Mouse (Mus musculus) mesoderm, embryonic 11.5 days (tissue): ENCODE measurements around the gene Gtsf1.

Source experiments
- DNase-seq: peaks from one replicate; pipeline ENCODE4 v3.0.0-alpha.2; 2012; ENCODE audit warnings: low read depth, low spot score

The Gtsf1 gene

DNA sequence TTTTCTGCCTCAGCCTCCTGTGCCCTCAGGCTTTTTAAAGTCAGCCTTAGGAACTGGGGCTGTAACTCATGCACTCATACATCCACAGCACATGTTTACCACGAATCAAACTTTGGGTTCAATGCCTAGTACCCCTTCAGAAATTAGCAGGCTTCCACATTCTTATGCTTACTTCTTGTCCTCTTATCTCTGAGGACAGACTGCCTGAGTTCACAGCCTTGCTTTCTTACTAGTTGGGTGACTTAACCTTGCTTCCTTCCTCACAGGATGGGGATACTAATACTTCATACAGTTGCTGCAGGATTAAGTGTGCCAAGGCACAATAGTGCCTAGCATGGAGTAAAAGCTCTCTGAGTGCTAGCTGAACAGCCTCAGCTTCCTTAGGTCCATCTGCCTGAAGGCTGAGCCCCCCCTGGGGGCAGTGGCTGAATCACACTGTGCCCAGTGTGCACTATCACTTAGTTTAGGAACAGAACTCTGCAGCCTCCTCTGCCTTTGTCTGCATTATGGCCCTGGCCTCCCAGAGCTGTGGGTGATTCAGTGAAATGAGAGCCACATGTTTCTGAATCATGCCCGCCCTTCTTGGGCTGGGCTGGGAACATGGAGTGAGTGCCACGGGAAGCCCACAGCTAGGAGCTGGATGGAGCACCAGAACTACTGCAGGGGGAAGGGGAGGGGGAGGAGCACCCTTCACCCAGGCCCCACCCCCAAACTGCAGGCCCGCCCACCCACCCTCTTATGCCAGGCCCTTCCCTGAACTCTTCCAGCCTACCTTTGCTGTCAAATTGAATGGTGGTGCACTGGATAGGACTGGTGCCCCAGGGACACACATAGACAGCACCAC, 71.8 kb downstream of the Gtsf1 start:
- no peak for DNase-seq

DNA sequence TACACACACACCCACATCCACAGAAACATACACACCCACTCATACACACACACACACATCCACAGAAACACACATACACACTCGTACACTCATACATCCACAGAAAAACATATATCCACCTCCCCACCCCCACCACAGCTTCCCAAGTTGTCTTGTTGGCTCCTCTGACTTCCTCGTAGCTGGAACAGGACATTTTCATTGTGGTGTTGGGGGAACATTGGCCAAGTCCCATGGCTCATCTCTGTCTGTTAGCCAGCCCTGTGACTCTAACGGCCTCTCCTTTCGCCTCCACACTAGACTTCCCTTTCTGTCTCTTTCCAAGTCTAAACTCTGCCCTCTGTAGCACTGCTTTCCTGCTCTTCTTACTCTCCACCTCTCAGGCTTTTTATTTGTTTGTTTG, 72.5 kb downstream of the Gtsf1 start:
- no peak for DNase-seq

DNA sequence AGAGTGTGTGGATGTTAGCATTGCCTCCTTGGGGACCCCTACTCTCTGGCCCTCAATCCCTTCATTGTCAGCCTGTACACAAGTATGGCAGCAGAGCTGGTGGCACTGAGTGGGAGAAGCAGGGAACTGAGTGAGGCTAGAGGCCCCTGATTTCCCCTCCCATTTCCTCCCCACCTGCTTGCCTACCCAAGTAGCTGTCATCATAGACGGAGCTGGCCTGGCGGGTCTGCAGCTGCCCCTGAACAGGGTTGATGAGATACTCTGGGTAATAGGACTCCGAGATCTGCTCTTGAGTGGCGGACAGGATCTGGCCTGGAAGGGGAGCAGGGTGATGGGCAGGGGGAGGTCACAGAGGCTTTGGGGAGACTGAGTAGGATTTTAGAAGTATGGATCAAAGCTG, 74.1 kb downstream of the Gtsf1 start:
- DNase-seq, result no peak

DNA sequence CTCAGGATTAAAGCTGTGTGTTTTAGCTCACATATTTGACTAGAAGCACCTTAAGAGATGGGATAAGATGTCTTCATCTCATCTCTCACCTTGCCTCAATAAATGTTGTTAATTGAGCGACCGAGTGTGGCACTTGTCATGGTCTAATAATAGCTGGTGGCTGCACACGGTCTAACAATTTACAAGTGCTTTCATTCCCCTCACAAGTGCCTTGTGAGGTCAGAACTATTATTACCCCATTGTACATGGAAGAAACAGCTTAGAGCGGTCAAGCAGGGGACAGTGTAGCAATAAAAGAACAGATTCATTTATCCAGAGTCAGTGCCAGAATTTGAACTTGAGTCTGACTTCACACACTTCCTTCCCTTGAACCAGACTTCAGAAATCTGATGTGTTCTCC, 74.8 kb downstream of the Gtsf1 start:
- no peak for DNase-seq

GRCm38 (mm10) chr15:103354690-103355089, 75.6 kb downstream of the Gtsf1 start:
- DNase-seq, result no peak

DNA sequence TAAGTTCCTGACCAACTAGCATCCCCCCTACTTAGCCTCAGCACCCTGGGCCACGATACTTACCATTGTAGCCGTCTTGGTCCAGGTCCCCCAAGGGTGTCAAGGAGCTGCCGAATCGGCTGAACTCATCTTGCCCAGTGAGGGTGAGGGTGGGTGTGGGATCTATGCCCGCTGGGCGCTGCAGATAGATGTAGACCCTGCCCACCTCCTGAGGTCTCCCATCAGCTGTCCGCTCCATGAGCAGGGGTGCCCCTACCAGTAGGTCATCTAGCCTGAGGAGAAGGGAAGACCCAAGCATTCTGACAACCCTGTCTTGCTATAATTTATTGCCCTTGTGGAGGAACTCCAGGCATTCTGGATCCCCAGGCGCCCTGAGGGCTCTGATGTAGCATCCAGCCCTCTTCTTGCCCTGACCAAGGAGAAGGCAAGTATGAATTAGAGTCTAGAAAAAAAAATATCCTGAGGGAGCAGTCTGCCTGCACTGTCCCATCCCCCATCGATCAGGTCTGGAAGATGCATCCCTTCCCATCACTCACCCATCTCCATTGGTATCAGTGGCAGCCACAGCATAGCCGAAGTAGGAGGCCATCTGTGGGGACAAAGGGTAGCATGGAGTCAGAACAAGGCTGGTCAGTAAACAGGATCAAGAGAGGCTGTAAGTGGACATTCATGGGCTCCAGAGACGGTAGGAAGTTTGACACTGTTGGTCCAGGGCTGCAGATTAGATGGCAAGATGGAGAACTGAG, 76.6 kb downstream of the Gtsf1 start:
- no peak for DNase-seq

DNA sequence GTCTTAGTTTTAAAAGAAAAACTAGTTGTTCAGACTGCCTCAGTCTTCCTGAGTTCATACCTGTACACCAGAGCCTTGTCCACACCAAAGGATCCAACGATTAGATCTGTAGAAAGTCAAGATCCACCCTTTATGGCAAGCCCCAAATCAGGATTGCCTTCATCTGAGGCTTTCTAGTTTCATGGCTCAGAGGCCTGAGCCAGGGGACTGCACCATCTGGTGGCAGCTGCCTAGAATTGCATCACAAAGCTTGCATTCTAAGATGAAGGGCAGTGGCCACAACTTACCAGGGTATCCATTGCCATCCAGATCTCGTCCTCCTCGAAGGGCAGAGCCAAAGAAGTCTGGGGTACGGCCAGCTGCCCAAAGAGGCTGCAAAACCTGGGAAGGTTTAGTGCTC, 77.4 kb downstream of the Gtsf1 start:
- peak; percentile 77 for DNase-seq
